Mouse (Mus musculus): ENCODE data around the gene Apbb2.

Gene Apbb2

GRCm38 (mm10) chr5:66618597-66618996, at the start of gene Apbb2:
Gene Apbb2 (minus strand): TSS chr5:66618784.
- peak; percentile 98 for DNase-seq (ENCODE audit: low read depth, low spot score)

- peak; percentile 61 for DNase-seq (ENCODE audit: low read depth, low spot score)
Observed at GRCm38 (mm10) chr5:66654220-66654619, 35.6 kb upstream of the Apbb2 start.

- DNase-seq (ENCODE audit: low read depth, low spot score), result no peak
Observed at GRCm38 (mm10) chr5:66647504-66647903, 28.9 kb upstream of the Apbb2 start.

- DNase-seq (ENCODE audit: low read depth, low spot score), result no peak
Observed at GRCm38 (mm10) chr5:66643260-66643659, 24.7 kb upstream of the Apbb2 start.

- DNase-seq (ENCODE audit: low read depth, low spot score), result peak; percentile 24
Observed at GRCm38 (mm10) chr5:66642156-66642555, 23.6 kb upstream of the Apbb2 start.

- no peak for DNase-seq (ENCODE audit: low read depth, low spot score)
Observed at GRCm38 (mm10) chr5:66635459-66636079, 17.0 kb upstream of the Apbb2 start.

- no peak for DNase-seq (ENCODE audit: low read depth, low spot score)
Observed at GRCm38 (mm10) chr5:66627805-66628204, 9.2 kb upstream of the Apbb2 start.

- DNase-seq (ENCODE audit: low read depth, low spot score), result peak; percentile 93
Observed at GRCm38 (mm10) chr5:66620191-66620625, 1.6 kb upstream of the Apbb2 start.

GRCm38 (mm10) chr5:66619675-66620074, 1.1 kb upstream of the Apbb2 start:
- DNase-seq (ENCODE audit: low read depth, low spot score), result no peak

- DNase-seq (ENCODE audit: low read depth, low spot score), result no peak
Observed at GRCm38 (mm10) chr5:66619195-66619594, 611 bp upstream of the Apbb2 start.

- DNase-seq (ENCODE audit: low read depth, low spot score), result no peak
Observed at GRCm38 (mm10) chr5:66617921-66618460, 593 bp downstream of the Apbb2 start.

- DNase-seq (ENCODE audit: low read depth, low spot score), result no peak
Observed at GRCm38 (mm10) chr5:66614940-66615339, 3.6 kb downstream of the Apbb2 start.

- peak; percentile 69 for DNase-seq (ENCODE audit: low read depth, low spot score)
Observed at GRCm38 (mm10) chr5:66613725-66614124, 4.9 kb downstream of the Apbb2 start.

GRCm38 (mm10) chr5:66612964-66613363, 5.6 kb downstream of the Apbb2 start:
- DNase-seq (ENCODE audit: low read depth, low spot score), result no peak

- DNase-seq (ENCODE audit: low read depth, low spot score), result no peak
Observed at GRCm38 (mm10) chr5:66611851-66612250, 6.7 kb downstream of the Apbb2 start.

GRCm38 (mm10) chr5:66611361-66611760, 7.2 kb downstream of the Apbb2 start:
- DNase-seq (ENCODE audit: low read depth, low spot score), result no peak

- DNase-seq (ENCODE audit: low read depth, low spot score), result peak; percentile 60
Observed at GRCm38 (mm10) chr5:66610270-66610669, 8.3 kb downstream of the Apbb2 start.

GRCm38 (mm10) chr5:66609306-66609705, 9.3 kb downstream of the Apbb2 start:
- peak; percentile 77 for DNase-seq (ENCODE audit: low read depth, low spot score)

- no peak for DNase-seq (ENCODE audit: low read depth, low spot score)
Observed at GRCm38 (mm10) chr5:66607801-66608200, 10.8 kb downstream of the Apbb2 start.

GRCm38 (mm10) chr5:66607201-66607600, 11.4 kb downstream of the Apbb2 start:
- DNase-seq (ENCODE audit: low read depth, low spot score), result no peak

- DNase-seq (ENCODE audit: low read depth, low spot score), result peak; percentile 67
Observed at GRCm38 (mm10) chr5:66605636-66606035, 12.9 kb downstream of the Apbb2 start.

- DNase-seq (ENCODE audit: low read depth, low spot score), result no peak
Observed at GRCm38 (mm10) chr5:66604423-66604822, 14.2 kb downstream of the Apbb2 start.

- DNase-seq (ENCODE audit: low read depth, low spot score), result no peak
Observed at GRCm38 (mm10) chr5:66603746-66604145, 14.8 kb downstream of the Apbb2 start.

GRCm38 (mm10) chr5:66603223-66603622, 15.4 kb downstream of the Apbb2 start:
- DNase-seq (ENCODE audit: low read depth, low spot score), result no peak

Measured in brain, adult 2 months (tissue).